Mouse (Mus musculus) stomach, embryonic 16.5 days (tissue): ENCODE results near the gene Gtpbp6. TPM values are rescaled to one million over a fixed set of nuclear protein-coding genes. Genes with fewer than 3 reads are reported as not detected.
A peak's percentile ranks its signal among the peaks of the same experiment; 100 is the strongest.
"Not testable (repeated sequence)": the region's sequence is repeated elsewhere in the genome, so short reads cannot be mapped to it uniquely, and the experiment has no call there.

Experiments used
- ATAC-seq: fragments of 200-750 bp; cut with Nextera tagmentation; 2 replicates; pipeline ENCODE4 v1.8.0; 2017; ENCODE audit warnings: moderate number of reproducible peaks, moderate TSS enrichment; ENCODE audit not compliant: insufficient read depth, low FRiP score
- H3K27ac ChIP-seq: fragments of 300-500 bp; sonication (generic); 2 replicates; pipeline ENCODE4 v1.5.1; 2014; ENCODE audit warnings: low read length
- H3K27me3 ChIP-seq: fragments of 300-500 bp; sonication (generic); 2 replicates; pipeline ENCODE4 v1.6.1; 2014; ENCODE audit warnings: low read length, control low read depth, mixed read lengths; ENCODE audit not compliant: control insufficient read depth, insufficient read depth
- H3K36me3 ChIP-seq: fragments of 300-500 bp; sonication (generic); 2 replicates; pipeline ENCODE4 v1.6.1; 2014; ENCODE audit warnings: low read length; ENCODE audit not compliant: control insufficient read depth, insufficient read depth
- H3K4me1 ChIP-seq: fragments of 300-500 bp; sonication (generic); 2 replicates; pipeline ENCODE4 v1.6.1; 2014; ENCODE audit warnings: low read length, control low read depth, mixed read lengths; ENCODE audit not compliant: control insufficient read depth, insufficient read depth
- H3K4me2 ChIP-seq: fragments of 300-500 bp; sonication (generic); 2 replicates; pipeline ENCODE4 v1.6.1; 2014; ENCODE audit warnings: low read depth, low read length, mixed read lengths
- H3K4me3 ChIP-seq: fragments of 300-500 bp; sonication (generic); replicated peaks from 2 replicates; pipeline ENCODE4 v1.5.1; 2014; ENCODE audit warnings: mild to moderate bottlenecking, low read length
- H3K9ac ChIP-seq: fragments of 300-500 bp; sonication (generic); 2 replicates; pipeline ENCODE4 v1.6.1; 2014; ENCODE audit warnings: low read length
- H3K9me3 ChIP-seq: fragments of 300-500 bp; sonication (generic); replicated peaks from 2 replicates; pipeline ENCODE4 v1.6.1; 2016; ENCODE audit warnings: low read length, control low read depth; ENCODE audit not compliant: control insufficient read depth
- WGBS: fragments of 180-500 bp; shearing (Covaris S2); extraction: QIAGEN DNeasy Blood & Tissue Kit; methylation state at CpG from one replicate; pipeline ENCODE4 v1.1.7; 2014; 5-methylcytosine and 5-hydroxymethylcytosine counted together
- polyA plus RNA-seq: library from polyadenylated mRNA; unstranded; fragments of >200 nt; fragmentation: Nextera tagmentation; extraction: Ambion mirVana; gene quantifications from 2 replicates; pipeline ENCODE4 v1.2.1, GENCODE M21; 2015

Gtpbp6 gene
- 25.8 and 29.0 TPM in 2 replicates for polyA plus RNA-seq

DNA sequence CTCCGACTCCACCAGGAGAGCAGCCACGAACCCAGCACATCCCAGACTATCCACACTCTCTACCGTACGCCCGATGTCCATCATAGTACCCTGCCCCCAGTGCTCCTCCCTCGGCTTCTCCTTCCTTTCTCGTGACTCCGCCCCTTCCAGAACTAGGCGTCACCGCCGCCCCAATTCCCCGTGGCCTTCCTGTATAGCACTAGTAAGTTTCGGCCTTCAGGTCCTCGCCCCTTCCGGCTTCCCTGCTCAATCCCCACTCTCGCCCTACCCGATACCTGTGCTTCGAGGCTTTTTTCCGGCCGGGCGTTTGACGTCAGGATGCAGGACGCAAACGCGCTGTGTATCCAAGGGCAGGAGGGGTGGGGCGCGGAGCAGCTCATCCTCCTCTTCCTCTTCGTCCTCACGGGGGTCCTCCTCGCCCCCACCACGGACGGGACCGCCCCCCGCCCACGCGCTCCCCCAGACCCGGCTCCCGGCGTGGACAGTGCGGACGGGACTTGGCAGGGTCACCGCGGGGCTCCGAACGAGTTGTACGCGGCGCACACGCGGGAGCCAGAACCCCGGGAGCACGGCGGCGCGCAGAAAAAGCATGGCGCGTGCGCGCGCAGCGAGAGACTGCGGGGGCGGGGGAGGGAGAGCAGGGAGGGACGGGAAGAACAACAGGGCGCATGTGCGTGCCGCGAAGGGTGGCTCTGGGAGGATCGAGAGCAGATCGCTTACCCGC is at the start of gene Gtpbp6:
Gene Gtpbp6 (minus strand): TSS at position 617 of the 724 bp plus-strand sequence.
- WGBS: under 1% methylated on average over 71 of the region's 71 CpGs
- peak within 1 kb of the TSS; percentile 93 for H3K4me2 ChIP-seq
- peaks cover 11% of the 10 kb centered on the region for H3K4me1 ChIP-seq
- H3K4me3 ChIP-seq: peak within 1 kb of the TSS; percentile 94
- H3K27me3 ChIP-seq: no peaks in the 10 kb centered on the region
- H3K9me3 ChIP-seq: peaks cover 6% of the 10 kb centered on the region
- H3K36me3 ChIP-seq: peaks cover 36% of the 10 kb centered on the region
- peak; percentile 89 for ATAC-seq
- peak within 1 kb of the TSS; percentile 97 for H3K9ac ChIP-seq
- H3K27ac ChIP-seq: peak within 1 kb of the TSS; percentile 100

DNA sequence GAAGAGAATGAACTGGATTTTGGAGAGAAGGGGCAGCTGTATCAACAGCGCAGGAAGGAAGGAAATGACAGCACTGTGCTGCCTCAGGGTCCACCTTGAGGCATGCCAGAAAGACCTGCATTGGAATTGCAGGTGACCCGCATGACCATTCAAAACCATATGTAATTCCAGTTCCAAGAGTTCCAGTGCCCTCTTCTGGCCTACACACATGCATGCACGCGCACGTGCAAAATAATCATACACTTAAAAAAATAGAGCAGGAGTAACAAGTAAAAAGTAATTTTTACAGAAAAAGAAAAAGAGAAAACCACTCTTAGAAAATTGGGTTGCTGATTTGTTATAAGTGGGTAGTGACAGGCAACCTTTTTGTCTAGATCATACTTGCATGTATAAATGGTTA is 35.0 kb upstream of the Gtpbp6 start:
- H3K4me3 ChIP-seq: no peak overlapping the region
- no peaks in the 10 kb centered on the region for H3K9me3 ChIP-seq
- no peak overlapping the region for H3K27ac ChIP-seq
- H3K27me3 ChIP-seq: no peaks in the 10 kb centered on the region
- peaks cover 27% of the 10 kb centered on the region; the same call in 1 of the 2 replicates for H3K36me3 ChIP-seq
- ATAC-seq: no peak
- WGBS: 88% methylated on average over 5 of the region's 5 CpGs
- no peaks in the 10 kb centered on the region for H3K4me1 ChIP-seq
- no peak overlapping the region for H3K9ac ChIP-seq
- no peak overlapping the region for H3K4me2 ChIP-seq

- Histone ChIP-seq H3K27me3 (no peaks in the 10 kb centered on the region), H3K4me1 (no peaks in the 10 kb centered on the region), H3K4me3 (no peak overlapping the region), H3K9me3 (no peaks in the 10 kb centered on the region), H3K9ac (no peak overlapping the region), H3K36me3 (peaks cover 24% of the 10 kb centered on the region; the same call in 1 of the 2 replicates), H3K4me2 (no peak overlapping the region), H3K27ac (no peak overlapping the region)
- no peak for ATAC-seq
- WGBS: 85% methylated on average over 2 of the region's 2 CpGs
These were observed 34.3 kb upstream of the Gtpbp6 start for GRCm38 (mm10) chr5:110142309-110142708.

DNA sequence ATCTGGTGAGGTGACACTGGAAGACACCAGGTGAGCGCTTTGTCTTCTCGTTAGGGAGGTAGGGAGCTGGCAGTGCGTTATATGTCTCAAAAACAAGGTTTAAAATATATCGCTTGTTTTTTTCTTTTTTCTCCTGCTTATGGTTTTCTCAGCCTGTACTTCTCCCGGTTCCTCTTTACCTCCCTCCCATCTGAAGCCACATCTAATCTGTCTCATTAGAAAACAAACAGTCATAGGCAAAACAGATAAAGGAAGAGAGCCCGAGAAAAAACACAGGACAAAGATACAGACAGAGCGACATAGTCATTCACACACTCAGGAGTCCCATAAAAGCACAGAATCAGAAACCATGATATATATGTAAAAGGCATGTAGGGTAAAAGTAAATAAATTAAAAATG is 32.4 kb upstream of the Gtpbp6 start:
- Histone ChIP-seq H3K27me3 (no peaks in the 10 kb centered on the region), H3K4me3 (no peak overlapping the region), H3K36me3 (peaks cover 8% of the 10 kb centered on the region; the same call in 1 of the 2 replicates), H3K9ac (no peak overlapping the region), H3K9me3 (no peaks in the 10 kb centered on the region), H3K4me1 (0 out of 2 replicates have a peak, but pooled peaks cover 2% of the 10 kb centered on the region), H3K4me2 (no peak overlapping the region), H3K27ac (no peak overlapping the region)
- no peak for ATAC-seq
- 90% methylated on average over 7 of the region's 7 CpGs for WGBS

DNA sequence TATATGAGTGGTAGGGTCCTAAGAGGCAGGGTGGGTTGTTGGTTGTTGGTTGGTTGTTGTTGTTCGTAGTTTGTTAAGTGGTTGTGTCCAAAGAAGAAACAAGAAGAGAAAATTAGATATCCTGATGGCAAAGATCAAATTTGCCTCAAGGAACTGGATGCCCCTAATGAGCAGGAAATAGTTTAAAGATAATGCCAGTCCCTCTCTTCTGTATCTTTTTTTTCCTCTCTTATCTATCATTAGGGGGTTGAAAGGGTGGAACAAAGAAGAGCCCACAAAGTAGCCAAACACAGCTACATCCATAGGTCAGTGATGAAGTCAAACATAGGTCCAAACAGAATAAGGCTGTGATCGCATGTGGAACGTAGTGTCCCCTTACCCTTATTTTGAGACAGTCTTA is 31.3 kb upstream of the Gtpbp6 start:
- no peaks in the 10 kb centered on the region for H3K27me3 ChIP-seq
- 0 out of 2 replicates have a peak, but pooled peaks cover 2% of the 10 kb centered on the region for H3K4me1 ChIP-seq
- no peak overlapping the region for H3K4me3 ChIP-seq
- H3K9ac ChIP-seq: no peak overlapping the region
- WGBS: 98% methylated on average over 3 of the region's 3 CpGs
- peaks cover 6% of the 10 kb centered on the region; the same call in 1 of the 2 replicates for H3K9me3 ChIP-seq
- no peak for ATAC-seq
- H3K36me3 ChIP-seq: peaks cover 6% of the 10 kb centered on the region; the same call in 1 of the 2 replicates
- no peak overlapping the region for H3K4me2 ChIP-seq
- no peak overlapping the region for H3K27ac ChIP-seq

- Histone ChIP-seq H3K4me2 (no peak overlapping the region), H3K9ac (no peak overlapping the region), H3K27ac (no peak overlapping the region), H3K4me3 (no peak overlapping the region), H3K9me3 (peaks cover 7% of the 10 kb centered on the region; the same call in 1 of the 2 replicates), H3K36me3 (no peaks in the 10 kb centered on the region), H3K27me3 (no peaks in the 10 kb centered on the region), H3K4me1 (0 out of 2 replicates have a peak, but pooled peaks cover 2% of the 10 kb centered on the region)
- 95% methylated on average over 3 of the region's 3 CpGs for WGBS
- ATAC-seq: no peak
These were observed 29.8 kb upstream of the Gtpbp6 start for GRCm38 (mm10) chr5:110137816-110138215.

DNA sequence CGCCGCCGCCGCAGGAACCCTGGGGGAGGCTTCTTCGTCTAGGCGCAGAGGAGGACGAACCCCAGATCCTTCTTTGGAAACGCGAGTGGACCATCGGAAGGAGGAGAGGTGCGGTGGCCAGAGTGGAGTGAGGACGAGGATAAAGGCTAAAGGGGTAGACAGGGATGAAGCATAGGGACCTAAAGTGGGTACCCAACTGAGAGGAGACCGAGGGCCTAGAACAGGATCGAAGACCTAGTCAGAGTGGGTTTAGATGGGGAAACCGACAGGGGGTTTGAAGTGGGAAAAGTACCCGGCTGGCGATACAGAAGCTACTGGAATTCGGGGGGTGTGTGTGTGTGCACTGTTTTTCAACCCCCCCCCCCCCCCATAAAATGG is 28.1 kb upstream of the Gtpbp6 start:
- H3K27me3 ChIP-seq: no peaks in the 10 kb centered on the region
- 5% methylated on average over 18 of the region's 18 CpGs for WGBS
- H3K27ac ChIP-seq: peak overlapping the region; percentile 63
- no peak for ATAC-seq
- H3K4me3 ChIP-seq: peak overlapping the region; percentile 88
- 0 out of 2 replicates have a peak, but pooled peaks cover 2% of the 10 kb centered on the region for H3K4me1 ChIP-seq
- peaks cover 7% of the 10 kb centered on the region; the same call in 1 of the 2 replicates for H3K9me3 ChIP-seq
- no peaks in the 10 kb centered on the region for H3K36me3 ChIP-seq
- peak overlapping the region; percentile 68 for H3K4me2 ChIP-seq
- peak overlapping the region; percentile 86 for H3K9ac ChIP-seq

GRCm38 (mm10) chr5:110135293-110136086 is 27.5 kb upstream of the Gtpbp6 start, which contains the start of gene Chfr:
Gene Chfr (plus strand): TSS chr5:110135842.
- H3K9me3 ChIP-seq: peaks cover 7% of the 10 kb centered on the region; the same call in 1 of the 2 replicates
- no peaks in the 10 kb centered on the region for H3K27me3 ChIP-seq
- H3K27ac ChIP-seq: peak within 1 kb of the TSS; percentile 63
- 0 out of 2 replicates have a peak, but pooled peaks cover 2% of the 10 kb centered on the region for H3K4me1 ChIP-seq
- peak; percentile 100 for ATAC-seq
- WGBS: 3% methylated on average over 46 of the region's 46 CpGs
- peak within 1 kb of the TSS; percentile 86 for H3K9ac ChIP-seq
- H3K4me3 ChIP-seq: peak within 1 kb of the TSS; percentile 88
- no peaks in the 10 kb centered on the region for H3K36me3 ChIP-seq
- peak within 1 kb of the TSS; percentile 68 for H3K4me2 ChIP-seq

DNA sequence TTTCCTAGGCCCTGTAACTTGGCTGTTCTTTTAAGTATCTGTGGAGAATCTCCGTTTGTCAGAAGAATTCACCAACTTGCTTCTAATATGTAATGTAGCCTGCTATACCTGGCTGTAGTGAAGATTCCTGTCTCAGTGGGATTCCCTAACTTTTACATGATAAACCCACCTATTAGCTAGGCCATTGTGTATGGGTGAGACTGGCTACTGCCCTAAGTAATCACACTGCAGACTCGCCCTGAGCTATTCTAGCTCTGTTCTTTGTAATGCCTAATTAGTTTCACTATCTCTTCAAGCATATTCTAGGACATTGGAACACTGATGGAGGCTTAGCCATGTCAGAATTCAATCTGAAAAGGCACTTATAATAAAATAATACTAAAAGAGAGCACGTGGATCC is 14.4 kb upstream of the Gtpbp6 start:
- not testable (repeated sequence) for H3K4me3 ChIP-seq, H3K9me3 ChIP-seq, H3K4me1 ChIP-seq, ATAC-seq, H3K9ac ChIP-seq, H3K27ac ChIP-seq, H3K4me2 ChIP-seq, H3K27me3 ChIP-seq
- peaks cover 21% of the 10 kb centered on the region for H3K36me3 ChIP-seq
- WGBS: 81% methylated on average over 3 of the region's 3 CpGs
